27 mouse cellular contexts compared by ENCODE assay signal in the genomic region with DNA sequence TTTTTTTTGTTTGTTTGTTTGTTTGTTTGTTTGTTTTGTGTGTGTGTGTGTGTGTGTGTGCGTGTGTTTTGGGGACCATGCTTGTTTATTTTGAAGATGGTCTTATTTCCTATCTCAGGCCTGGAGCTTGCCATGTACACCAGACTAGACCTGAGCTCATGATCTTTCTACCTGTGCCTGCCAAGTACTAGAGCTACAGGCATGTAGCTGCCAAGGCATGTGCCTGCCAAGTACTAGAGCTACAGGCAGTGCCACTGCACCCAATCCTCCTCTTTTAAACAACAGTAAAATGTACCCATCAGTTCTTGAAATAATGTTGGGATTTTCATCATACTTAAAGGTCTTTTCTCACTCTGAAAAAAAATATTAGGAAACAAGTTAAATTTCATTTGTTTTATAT. TPM values are rescaled to one million over a fixed set of nuclear protein-coding genes. Genes with fewer than 3 reads are reported as not detected.
A peak's percentile ranks its signal among the peaks of the same experiment; 100 is the strongest.
DNase-seq lines count a peak whose midpoint lies in the region; ATAC-seq and TF ChIP-seq lines count a peak whose summit lies in the region.
"Had no signal": no experiment of that assay in that cellular context is flagged by ENCODE, and none has a peak within 500 bp of the region (broad histone marks: within the 10 kb centered on the region; RNA-seq: fewer than 3 reads in every experiment).

No protein-coding gene starts in this region.

- peak overlapping the region; percentile 57; the same call in 1 of the 2 replicates for H3K27ac ChIP-seq in gastrocnemius, adult 2 months
- H3K27ac ChIP-seq in layer of hippocampus, adult 2 months: peak overlapping the region; percentile 84
- H3K27ac ChIP-seq: embryonic facial prominence, embryonic 10.5 days; embryonic facial prominence, embryonic 15.5 days; forebrain, embryonic 12.5 days; hindbrain, embryonic 13.5 days; lung, embryonic 15.5 days had no signal

- H3K4me3 ChIP-seq in gastrocnemius, adult 2 months: no peak overlapping the region
- no peak overlapping the region for H3K4me3 ChIP-seq in layer of hippocampus, adult 2 months
- H3K4me3 ChIP-seq: embryonic facial prominence, embryonic 10.5 days; embryonic facial prominence, embryonic 15.5 days; forebrain, embryonic 12.5 days; hindbrain, embryonic 13.5 days; lung, embryonic 15.5 days had no signal

- TF ChIP-seq CTCF in gastrocnemius, adult 2 months (IDR thresholded peaks at IDR 0.05): no peak
- no peak for TF ChIP-seq CTCF in layer of hippocampus, adult 2 months (conservative IDR thresholded peaks at IDR 0.05)

- intact Hi-C loops in gastrocnemius, adult 2 months (cut with DNase I): loop anchor here (10.0 kb wide), 1 partner anchor 161 kb away; a partner anchor contains a TSS

- ATAC-seq in cerebellum, adult (ENCODE audit: insufficient number of reproducible peaks, low FRiP score, low TSS enrichment): 0 out of 2 replicates have a peak, but pooled peaks have one; percentile 67
- ATAC-seq: forebrain, postnatal 0 days; intestine, embryonic 16.5 days; midbrain, embryonic 16.5 days had no signal

- no peak for DNase-seq in cerebellum, adult 11 months
- DNase-seq in gastrocnemius, adult 2 months: peak; percentile 66
- DNase-seq in gastrocnemius, adult 18-20 months (ENCODE audit: low spot score): no peak
- no peak for DNase-seq in layer of hippocampus, adult 2 months (ENCODE audit: low spot score in 2 of 2)
- DNase-seq in layer of hippocampus, postnatal 36 days: no peak
- no peak for DNase-seq in embryo, embryonic 9.5 days (ENCODE audit: extremely low spot score)
- DNase-seq: adrenal gland, adult 8-10 months; forebrain, postnatal 0 days; gastrocnemius, postnatal 25 days; heart, postnatal 36 days; kidney, adult 8-10 months; kidney, postnatal 10 days; layer of hippocampus, adult 9-11 months; liver; right cerebral cortex, postnatal 25 days; spleen, adult 18-20 months; thymus, postnatal 14 days had no signal

RNA-seq across cellular contexts. Expression of a gene that starts 11.6 kb away (rescaled TPM):
- 1 to 10 TPM; 4.3 to 6.1 TPM for total RNA-seq in gastrocnemius, adult 2 months (2021)
- 1 to 10 TPM; 6.5 to 9.7 TPM for total RNA-seq in gastrocnemius, adult 18-20 months (2021)
- total RNA-seq in layer of hippocampus, adult 2 months (2021): 100 to 1,000 TPM; 184 to 200 TPM
- 100 to 1,000 TPM; 195 to 200 TPM for total RNA-seq in layer of hippocampus, postnatal 36 days (2021)
- total RNA-seq: megakaryocyte progenitor cell, adult 5-6 weeks; neutrophil, adult 5-6 weeks had no signal

RNA-seq across cellular contexts. Expression of a gene that starts 27.1 kb away (rescaled TPM):
- total RNA-seq in gastrocnemius, adult 2 months (2021): 100 to 1,000 TPM; 156 to 179 TPM
- total RNA-seq in gastrocnemius, adult 18-20 months (2021): 100 to 1,000 TPM; 146 to 157 TPM
- 100 to 1,000 TPM; 114 to 129 TPM for total RNA-seq in layer of hippocampus, adult 2 months (2021)
- 100 to 1,000 TPM; 120 to 137 TPM for total RNA-seq in layer of hippocampus, postnatal 36 days (2021)

RNA-seq across cellular contexts. Expression of a gene that starts 30.5 kb away (rescaled TPM):
- 10 to 100 TPM; 18.5 to 20.6 TPM for total RNA-seq in gastrocnemius, adult 2 months (2021)
- 10 to 100 TPM; 17.8 to 19.2 TPM for total RNA-seq in gastrocnemius, adult 18-20 months (2021)
- 10 to 100 TPM; 38.1 to 39.5 TPM for total RNA-seq in layer of hippocampus, adult 2 months (2021)
- total RNA-seq in layer of hippocampus, postnatal 36 days (2021): 10 to 100 TPM; 34.0 to 44.0 TPM

RNA-seq across cellular contexts. Expression of a gene that starts 30.6 kb away (rescaled TPM):
- 100 to 1,000 TPM; 460 to 625 TPM for total RNA-seq in gastrocnemius, adult 2 months (2021)
- 100 to 1,000 TPM; 489 to 535 TPM for total RNA-seq in gastrocnemius, adult 18-20 months (2021)
- 100 to 1,000 TPM; 224 to 255 TPM for total RNA-seq in layer of hippocampus, adult 2 months (2021)
- total RNA-seq in layer of hippocampus, postnatal 36 days (2021): 100 to 1,000 TPM; 228 to 253 TPM

Comparison
In these comparisons a context has a peak if more than half of its experiments do, and no peak if none do; other contexts are left out.
1. RNA of a gene that starts 11.6 kb away (total RNA-seq): 195 to 200 TPM in layer of hippocampus, postnatal 36 days and 184 to 200 TPM in layer of hippocampus, adult 2 months; 6.5 to 9.7 TPM in gastrocnemius, adult 18-20 months and 4.3 to 6.1 TPM in gastrocnemius, adult 2 months; every median in the first group is over 10 times any median in the second.